Mouse (Mus musculus) stomach, embryonic 14.5 days (tissue): ENCODE measurements around the gene Rhbdf2. TPM values are rescaled to one million over a fixed set of nuclear protein-coding genes. Genes with fewer than 3 reads are reported as not detected.

Experiments used
- ATAC-seq: fragments of 200-750 bp; cut with Nextera tagmentation; 2 replicates; pipeline ENCODE4 v1.8.0; 2017; ENCODE audit warnings: low read depth, moderate TSS enrichment; ENCODE audit not compliant: insufficient number of reproducible peaks, insufficient read depth, low FRiP score
- H3K27ac ChIP-seq: fragments of 300-500 bp; sonication (generic); 2 replicates; pipeline ENCODE4 v1.5.1; 2014; ENCODE audit warnings: mild to moderate bottlenecking, low read length, moderate library complexity, mixed read lengths
- H3K27me3 ChIP-seq: fragments of 300-500 bp; sonication (generic); 2 replicates; pipeline ENCODE4 v1.6.1; 2014; ENCODE audit warnings: low read length, control low read depth, mixed read lengths; ENCODE audit not compliant: control insufficient read depth, insufficient read depth
- H3K36me3 ChIP-seq: fragments of 300-500 bp; sonication (generic); 2 replicates; pipeline ENCODE4 v1.6.1; 2014; ENCODE audit warnings: mild to moderate bottlenecking, control low read depth, low read length, moderate library complexity, mixed read lengths; ENCODE audit not compliant: control insufficient read depth, insufficient read depth
- H3K4me1 ChIP-seq: fragments of 300-500 bp; sonication (generic); 2 replicates; pipeline ENCODE4 v1.6.1; 2014; ENCODE audit warnings: low read length, control low read depth, mixed read lengths; ENCODE audit not compliant: control insufficient read depth, insufficient read depth
- H3K4me2 ChIP-seq: fragments of 300-500 bp; sonication (generic); replicated peaks from 2 replicates; pipeline ENCODE4 v1.6.1; 2014; ENCODE audit warnings: low read depth, low read length, control low read depth
- H3K4me3 ChIP-seq: fragments of 300-500 bp; sonication (generic); 2 replicates; pipeline ENCODE4 v1.5.1; 2014; ENCODE audit warnings: low read depth, low read length, control low read depth
- H3K9ac ChIP-seq: fragments of 300-500 bp; sonication (generic); replicated peaks from 2 replicates; pipeline ENCODE4 v1.6.1; 2014; ENCODE audit warnings: low read depth, mild to moderate bottlenecking, control low read depth, low read length, moderate library complexity, mixed read lengths
- H3K9me3 ChIP-seq: fragments of 300-500 bp; sonication (generic); 2 replicates; pipeline ENCODE4 v1.6.1; 2016; ENCODE audit warnings: low read depth, low read length, control low read depth; ENCODE audit not compliant: control insufficient read depth
- WGBS: fragments of 180-500 bp; shearing (Covaris S2); extraction: QIAGEN DNeasy Blood & Tissue Kit; methylation state at CpG from one replicate; pipeline ENCODE4 v1.1.7; 2014; 5-methylcytosine and 5-hydroxymethylcytosine counted together
- polyA plus RNA-seq: library from polyadenylated mRNA; unstranded; fragments of >200 nt; fragmentation: Nextera tagmentation; extraction: Ambion mirVana; gene quantifications from 2 replicates; pipeline ENCODE4 v1.2.1, GENCODE M21; 2014

Gene Rhbdf2
- polyA plus RNA-seq, 1 experiment from 2014 or later: 4.5 TPM

DNA sequence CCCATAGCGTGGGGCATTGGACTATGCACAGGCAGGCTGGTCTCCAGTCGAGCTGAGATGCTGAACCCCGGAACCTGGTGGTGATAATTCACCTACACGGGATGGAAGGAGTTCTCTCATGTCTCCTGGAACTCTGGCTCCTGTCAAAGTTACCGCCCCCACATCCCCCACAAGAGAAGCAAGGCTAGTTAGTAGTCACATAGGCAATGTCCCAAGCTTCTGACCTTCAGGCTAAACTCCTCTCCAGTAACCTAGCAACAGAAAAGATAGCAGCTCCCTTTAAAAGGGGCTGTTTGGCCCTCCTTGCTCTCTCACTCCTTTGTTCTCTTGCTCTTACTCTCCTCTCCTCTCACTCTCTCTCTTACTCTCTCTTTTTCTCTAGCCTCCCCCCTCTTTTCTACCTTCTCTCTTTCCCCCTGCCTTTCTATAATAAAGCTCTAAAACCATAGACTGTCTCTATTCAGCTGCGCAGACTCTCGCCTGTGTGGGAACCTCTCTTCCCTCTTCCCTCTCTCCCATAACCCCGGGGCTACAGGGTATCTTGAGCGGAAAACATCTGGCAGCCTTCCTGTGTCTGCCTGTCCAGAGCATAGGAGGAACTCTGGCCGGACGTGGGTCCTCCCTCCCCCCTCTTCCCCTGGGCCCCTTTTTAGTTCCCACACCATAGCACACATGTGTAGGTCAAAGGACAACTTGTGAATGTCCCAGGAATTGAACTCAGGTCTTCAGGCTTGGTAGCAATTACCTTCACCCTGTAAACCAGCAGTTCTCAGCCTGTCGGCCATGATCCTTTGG is 3.5 kb upstream of the Rhbdf2 start:
- no peak overlapping the region for H3K4me3 ChIP-seq
- no peak overlapping the region for H3K9ac ChIP-seq
- H3K9me3 ChIP-seq: no peaks in the 10 kb centered on the region
- no peaks in the 10 kb centered on the region for H3K36me3 ChIP-seq
- no peaks in the 10 kb centered on the region for H3K27me3 ChIP-seq
- no peak overlapping the region for H3K4me2 ChIP-seq
- 44% methylated on average over 12 of the region's 12 CpGs for WGBS
- H3K27ac ChIP-seq: no peak overlapping the region
- no peak for ATAC-seq
- H3K4me1 ChIP-seq: no peaks in the 10 kb centered on the region

DNA sequence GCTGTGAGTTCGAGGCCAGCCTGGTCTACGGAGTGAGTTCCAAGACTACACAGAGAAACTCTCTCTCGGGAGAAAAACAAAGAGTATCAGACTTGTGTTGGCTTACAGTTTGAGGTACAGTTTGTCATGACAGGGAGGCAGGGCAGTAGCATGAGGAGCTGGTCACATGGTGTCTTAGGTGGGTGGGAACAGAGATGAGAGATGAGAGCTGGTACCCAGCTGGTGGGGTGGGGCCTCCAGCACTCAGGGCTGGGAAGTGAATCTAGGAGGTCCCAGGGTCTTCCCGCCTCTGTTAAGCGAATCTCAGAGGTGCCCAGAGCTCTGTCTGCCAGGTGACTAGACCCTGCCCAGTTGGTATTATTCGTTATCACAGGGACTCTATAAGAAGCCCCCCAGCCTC is 2.7 kb upstream of the Rhbdf2 start:
- ATAC-seq: no peak
- 87% methylated on average over 6 of the region's 6 CpGs for WGBS
- Histone ChIP-seq H3K9ac (no peak overlapping the region), H3K4me2 (no peak overlapping the region), H3K27ac (no peak overlapping the region), H3K27me3 (no peaks in the 10 kb centered on the region), H3K4me3 (no peak overlapping the region), H3K4me1 (peaks cover 2% of the 10 kb centered on the region; the same call in 1 of the 2 replicates), H3K9me3 (no peaks in the 10 kb centered on the region), H3K36me3 (no peaks in the 10 kb centered on the region)

DNA sequence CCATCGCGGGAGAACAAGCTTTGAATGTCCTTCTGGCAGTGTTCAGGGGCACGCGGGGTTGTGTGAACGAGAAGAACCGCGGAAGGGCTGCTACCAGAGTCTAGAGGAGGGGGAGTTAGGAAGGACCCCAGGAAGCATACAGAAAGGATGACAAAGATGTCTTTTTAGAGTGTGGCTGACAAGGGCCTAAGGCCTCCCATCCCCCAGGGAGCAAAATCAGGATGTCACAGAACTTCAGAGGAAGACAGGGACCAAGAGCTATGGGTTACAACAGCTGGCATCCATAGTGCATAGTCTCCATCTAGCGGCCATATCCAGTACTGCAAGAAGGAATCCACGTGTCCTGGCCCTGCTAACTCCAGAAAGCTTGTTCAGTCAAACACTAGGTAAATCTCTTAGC is 1.9 kb upstream of the Rhbdf2 start:
- Histone ChIP-seq H3K27me3 (no peaks in the 10 kb centered on the region), H3K36me3 (no peaks in the 10 kb centered on the region), H3K4me2 (no peak overlapping the region), H3K27ac (no peak overlapping the region), H3K9ac (no peak overlapping the region), H3K4me1 (peaks cover 4% of the 10 kb centered on the region; the same call in 1 of the 2 replicates), H3K9me3 (no peaks in the 10 kb centered on the region), H3K4me3 (no peak overlapping the region)
- ATAC-seq: no peak
- WGBS: 49% methylated on average over 9 of the region's 9 CpGs

DNA sequence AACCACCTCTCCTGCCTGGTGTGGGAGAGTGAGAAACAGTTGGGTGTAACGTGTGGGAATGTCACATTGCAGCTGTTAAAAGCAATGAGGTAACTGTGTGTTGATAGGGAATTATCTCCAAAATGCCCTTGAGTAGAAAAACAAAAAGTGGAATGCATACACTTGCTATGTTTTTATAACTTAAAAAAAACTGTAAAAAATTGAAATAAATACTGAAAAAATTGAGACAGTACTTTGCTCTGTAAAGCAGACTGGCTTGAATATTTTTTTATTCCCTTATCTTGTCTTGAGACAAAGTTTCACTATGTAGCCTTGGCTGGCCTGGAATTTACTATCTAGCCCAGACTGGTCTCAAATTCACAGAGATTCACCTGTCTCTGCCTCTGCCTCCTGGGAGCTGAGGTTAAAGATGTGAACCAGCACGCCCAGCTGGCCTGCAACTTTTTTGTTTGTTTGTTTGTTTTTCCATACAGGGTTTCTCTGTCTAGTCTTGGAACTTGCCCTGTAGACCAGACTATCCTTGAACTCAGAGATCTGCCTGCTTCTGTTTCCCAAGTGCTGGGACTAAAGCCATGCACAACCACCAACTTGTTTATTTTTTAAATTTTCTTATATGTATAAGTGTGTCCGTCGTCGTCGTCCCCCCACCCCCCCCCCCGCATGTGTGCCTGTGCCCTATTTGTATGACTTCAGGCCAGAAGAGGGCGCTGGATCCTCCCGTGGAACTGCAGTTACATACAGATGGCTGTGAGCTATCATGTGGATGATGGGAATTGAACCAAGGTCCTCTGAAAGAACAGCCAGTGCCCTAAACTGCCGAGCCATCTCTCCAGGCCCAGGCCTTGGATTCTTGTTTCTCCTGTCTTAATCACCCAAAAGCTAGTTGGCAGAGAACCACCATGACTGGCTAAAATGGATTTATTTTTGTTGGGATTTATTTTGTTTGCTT is 527 bp upstream of the Rhbdf2 start:
- ATAC-seq: no peak
- H3K9me3 ChIP-seq: no peaks in the 10 kb centered on the region
- WGBS: 34% methylated on average over 10 of the region's 10 CpGs

DNA sequence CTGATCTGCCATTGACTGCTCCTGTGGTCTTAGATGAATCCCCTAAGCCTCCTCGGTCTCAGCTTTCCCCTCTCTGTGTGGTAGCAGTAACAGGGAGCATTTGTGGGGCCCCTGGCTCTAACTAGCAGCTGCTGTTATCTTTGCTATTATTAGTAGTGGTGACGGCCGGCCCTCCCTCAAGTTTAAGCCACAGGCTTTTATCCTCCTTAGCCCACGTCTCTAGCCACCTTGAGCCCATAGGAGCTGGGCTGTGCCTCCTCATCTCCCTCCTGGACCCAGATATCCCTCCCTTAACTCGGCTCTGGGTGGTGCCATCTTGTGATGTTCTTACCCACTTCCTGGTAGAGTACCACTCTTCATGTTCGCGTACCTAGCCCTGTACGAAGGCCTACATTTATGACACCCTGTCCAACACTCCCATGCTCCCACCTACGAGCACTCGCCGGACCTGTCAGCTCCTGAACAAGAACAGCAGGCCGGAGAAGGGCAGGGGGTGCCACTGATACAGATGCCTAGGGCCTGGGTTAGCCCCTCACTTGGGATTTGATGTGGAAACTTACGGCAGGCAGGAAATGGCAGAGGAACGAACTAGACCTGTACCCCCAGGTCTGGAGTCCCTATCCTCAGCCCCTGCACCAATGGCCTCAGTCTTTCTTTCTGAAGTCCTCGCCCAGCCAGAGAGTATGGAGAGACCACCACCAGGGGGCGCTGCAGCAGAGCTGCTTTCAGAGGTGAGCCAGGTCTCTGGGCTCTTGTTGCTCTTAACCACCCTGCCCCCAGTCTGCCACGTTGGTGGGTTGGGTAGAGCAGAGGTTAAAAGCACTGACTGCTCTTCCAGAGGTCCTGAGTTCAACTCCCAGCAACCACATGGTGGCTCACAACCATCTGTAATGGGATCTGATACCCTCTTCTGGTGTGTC is 1.5 kb downstream of the Rhbdf2 start:
- Histone ChIP-seq H3K36me3 (no peaks in the 10 kb centered on the region), H3K27ac (no peak overlapping the region), H3K9ac (no peak overlapping the region), H3K4me2 (no peak overlapping the region), H3K4me3 (no peak overlapping the region), H3K27me3 (no peaks in the 10 kb centered on the region), H3K4me1 (peaks cover 25% of the 10 kb centered on the region), H3K9me3 (no peaks in the 10 kb centered on the region)
- no peak for ATAC-seq
- WGBS: 74% methylated on average over 17 of the region's 17 CpGs

More for the DNA sequence above, 527 bp upstream of the Rhbdf2 start:
- H3K36me3 ChIP-seq: no peaks in the 10 kb centered on the region
- no peak overlapping the region for H3K27ac ChIP-seq
- H3K4me2 ChIP-seq: no peak overlapping the region
- peaks cover 6% of the 10 kb centered on the region; the same call in 1 of the 2 replicates for H3K4me1 ChIP-seq
- no peak overlapping the region for H3K4me3 ChIP-seq
- H3K27me3 ChIP-seq: no peaks in the 10 kb centered on the region
- no peak overlapping the region for H3K9ac ChIP-seq

DNA sequence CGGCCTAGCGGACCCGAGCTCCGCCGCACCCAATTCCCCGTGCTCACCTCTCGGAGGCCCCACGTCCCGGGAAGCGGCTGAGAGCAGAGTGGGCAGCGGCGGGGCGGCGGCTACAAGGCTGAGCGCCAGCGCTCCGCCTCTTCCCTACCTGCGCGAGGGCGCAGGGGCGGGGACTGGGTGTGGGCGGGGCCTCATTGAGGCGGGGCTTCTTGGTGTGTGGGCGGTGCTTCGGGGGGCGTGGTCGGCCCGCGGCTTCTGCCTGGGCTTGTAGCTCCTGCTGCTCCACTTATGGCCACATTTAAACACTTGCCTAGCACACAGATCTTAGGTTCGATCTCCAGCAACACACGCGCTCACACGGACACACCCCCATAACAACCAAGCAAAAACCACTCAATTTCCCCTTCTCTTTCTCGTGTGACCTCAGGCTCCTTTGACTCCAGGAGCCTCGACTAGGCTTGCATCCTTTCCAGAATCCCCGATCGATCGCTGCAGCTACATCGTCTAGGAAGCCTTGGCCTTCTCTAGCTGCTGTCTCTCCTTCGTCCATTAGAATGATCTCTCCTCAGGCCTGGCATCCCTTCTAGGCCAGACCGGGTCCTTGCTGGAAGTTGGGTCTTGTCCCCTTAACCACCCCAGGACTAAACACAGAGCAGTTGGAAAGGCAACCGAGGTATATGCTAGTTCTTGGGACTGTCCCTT is 2.5 kb downstream of the Rhbdf2 start:
- Histone ChIP-seq H3K4me1 (peaks cover 33% of the 10 kb centered on the region), H3K9me3 (no peaks in the 10 kb centered on the region), H3K4me3 (peak overlapping the region; percentile 57), H3K4me2 (peak overlapping the region; percentile 93), H3K27me3 (no peaks in the 10 kb centered on the region), H3K27ac (no peak overlapping the region), H3K9ac (peak overlapping the region; percentile 57), H3K36me3 (no peaks in the 10 kb centered on the region)
- 14% methylated on average over 42 of the region's 42 CpGs for WGBS
- peak; percentile 74 for ATAC-seq

DNA sequence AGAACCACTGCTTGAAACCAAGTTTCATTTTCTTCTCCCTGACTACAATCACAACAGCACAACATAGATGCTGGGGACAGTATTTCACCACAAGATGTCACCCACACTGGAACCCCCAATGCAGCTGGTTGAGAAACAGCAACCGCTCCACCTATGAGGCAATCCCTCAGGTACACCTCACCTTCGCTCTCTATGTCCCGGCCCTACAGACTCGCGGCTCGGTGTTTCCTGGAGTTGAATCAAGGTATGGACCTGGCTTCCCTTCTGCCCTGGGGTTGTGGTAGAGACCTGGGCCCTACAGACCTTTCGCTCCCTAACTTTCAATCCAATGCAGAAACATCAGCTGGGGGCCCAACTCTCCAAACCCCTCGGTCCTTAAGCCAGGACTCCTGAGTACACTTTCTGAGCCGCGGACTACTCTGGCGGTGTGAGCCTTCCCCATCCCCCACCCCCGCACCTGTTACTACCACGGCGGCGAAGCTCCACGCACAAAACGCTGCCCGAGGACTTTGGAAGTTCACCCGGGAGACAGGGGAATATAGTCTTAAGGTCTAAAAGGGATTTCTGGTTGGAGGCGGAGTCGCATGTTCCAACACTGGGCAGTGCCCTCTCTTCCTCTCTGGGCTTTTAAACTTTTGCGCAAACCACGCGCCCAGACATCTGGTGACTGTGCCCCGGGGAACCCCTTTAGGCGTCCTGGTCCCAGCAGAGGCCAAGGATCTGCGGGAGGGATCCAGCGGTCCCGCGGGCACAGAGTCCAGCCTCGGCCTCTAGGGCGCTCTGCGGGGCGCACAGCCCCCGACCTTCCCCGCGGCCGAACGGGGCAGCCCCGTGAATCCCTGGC is 3.3 kb downstream of the Rhbdf2 start:
- peak; percentile 0; the same call in 1 of the 2 replicates for ATAC-seq
- H3K27ac ChIP-seq: no peak overlapping the region
- 7% methylated on average over 37 of the region's 40 CpGs for WGBS
- H3K9ac ChIP-seq: peak overlapping the region; percentile 57
- peak overlapping the region; percentile 93 for H3K4me2 ChIP-seq
- H3K36me3 ChIP-seq: no peaks in the 10 kb centered on the region
- peak overlapping the region; percentile 57 for H3K4me3 ChIP-seq
- no peaks in the 10 kb centered on the region for H3K9me3 ChIP-seq
- peaks cover 34% of the 10 kb centered on the region for H3K4me1 ChIP-seq
- no peaks in the 10 kb centered on the region for H3K27me3 ChIP-seq
